Mouse (Mus musculus) lung, adult 2 months (tissue): ENCODE results near the gene Myo1g. TPM values are rescaled to one million over a fixed set of nuclear protein-coding genes. Genes with fewer than 3 reads are reported as not detected.
"Not testable (repeated sequence)": the region's sequence is repeated elsewhere in the genome, so short reads cannot be mapped to it uniquely, and the experiment has no call there.

Experiments used
- DNase-seq: peaks from one replicate; pipeline ENCODE4 v3.0.0; 2022
- H3K4me1 ChIP-seq: fragments of 200-500 bp; 2 replicates; pipeline ENCODE4 v1.6.1; 2011; ENCODE audit warnings: low read length; ENCODE audit not compliant: control insufficient read depth, insufficient read depth
- H3K4me3 ChIP-seq: fragments of 200-500 bp; replicated peaks from 2 replicates; pipeline ENCODE3; 2011; ENCODE audit warnings: low read depth, mild to moderate bottlenecking, control low read depth, low read length; ENCODE audit errors: extremely low read depth
- CTCF ChIP-seq: fragments of 200-500 bp; IDR thresholded peaks from 2 replicates; pipeline ENCODE4 v1.5.1; 2011; ENCODE audit warnings: mild to moderate bottlenecking, low read length, control low read depth; ENCODE audit not compliant: insufficient read depth
- POLR2A ChIP-seq: fragments of 200-500 bp; IDR thresholded peaks from 2 replicates; pipeline ENCODE4 v1.6.1; 2011; ENCODE audit warnings: low read depth, mild to moderate bottlenecking, control low read depth, low read length, borderline replicate concordance; ENCODE audit errors: extremely low read depth
- WGBS: fragments of 180-500 bp; shearing (Covaris S2); methylation state at CpG from one replicate; pipeline ENCODE4 v1.1.7; 2018; 5-methylcytosine and 5-hydroxymethylcytosine counted together
- polyA plus RNA-seq: library from polyadenylated mRNA; depleted of rRNA; stranded (reverse); fragments of >200 nt; gene quantifications from 2 replicates; pipeline ENCODE4 v1.2.3, GENCODE M21; 2012

The Myo1g gene
- polyA plus RNA-seq, 1 experiment = 52.3 TPM

DNA sequence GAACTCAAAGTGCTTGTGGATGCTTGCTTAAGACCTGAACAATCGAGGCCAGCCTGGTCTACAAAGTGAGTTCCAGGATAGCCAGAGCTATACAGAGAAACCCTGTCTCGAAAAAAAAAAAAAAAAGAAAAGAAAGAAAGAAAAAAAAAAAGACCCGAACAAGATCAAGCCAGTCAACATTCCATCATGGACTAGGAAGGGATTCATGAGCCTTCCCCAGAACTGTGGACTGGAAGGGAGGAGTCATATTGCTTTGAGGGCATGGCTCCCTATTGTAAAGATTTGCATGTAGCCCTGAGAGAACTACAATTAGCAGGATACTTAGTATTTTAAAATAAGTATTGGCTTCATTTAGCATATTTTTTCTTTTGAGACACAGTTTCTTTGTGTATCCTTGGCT, 23.9 kb upstream of the Myo1g start:
- no peak for TF ChIP-seq POLR2A
- TF ChIP-seq CTCF = no peak
- WGBS = 77% methylated on average over 3 of the region's 3 CpGs
- Histone ChIP-seq H3K4me3 (no peak overlapping the region), H3K4me1 (peaks cover 8% of the 10 kb centered on the region)
- DNase-seq = no peak

GRCm38 (mm10) chr11:6530746-6531145, 10.0 kb upstream of the Myo1g start:
- WGBS = 87% methylated on average over 3 of the region's 3 CpGs
- no peak for TF ChIP-seq CTCF
- no peak for TF ChIP-seq POLR2A
- no peak for DNase-seq

DNA sequence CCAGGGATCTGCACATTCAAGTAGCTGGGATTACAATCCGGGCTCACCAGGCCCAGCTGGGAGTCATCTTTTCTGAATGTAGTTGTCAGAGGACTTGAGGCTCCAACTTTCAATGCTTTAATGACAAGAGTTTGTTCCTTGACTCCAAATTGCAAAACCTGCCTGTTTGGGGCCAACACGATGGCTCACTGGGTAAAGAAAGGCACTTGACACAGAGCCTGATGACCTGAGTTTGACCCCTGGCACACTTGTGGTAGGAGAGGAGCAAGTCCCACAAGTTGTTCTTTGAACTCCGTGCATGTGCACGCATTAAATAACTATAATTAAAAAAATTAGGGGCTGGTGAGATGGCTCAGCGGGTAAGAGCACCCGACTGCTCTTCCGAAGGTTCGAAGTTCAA, 9.2 kb upstream of the Myo1g start:
- no peaks in the 10 kb centered on the region for H3K4me1 ChIP-seq
- TF ChIP-seq CTCF (no peak), POLR2A (no peak)
- no peak for DNase-seq
- no peak overlapping the region for H3K4me3 ChIP-seq
- WGBS = 78% methylated on average over 8 of the region's 8 CpGs

More at GRCm38 (mm10) chr11:6530746-6531145, 10.0 kb upstream of the Myo1g start:
- Histone ChIP-seq H3K4me3 (no peak overlapping the region), H3K4me1 (no peaks in the 10 kb centered on the region)

GRCm38 (mm10) chr11:6528186-6529006, 7.6 kb upstream of the Myo1g start:
- H3K4me1 ChIP-seq = no peaks in the 10 kb centered on the region
- WGBS = 1% methylated on average over 51 of the region's 51 CpGs
- peak; percentile 58 for TF ChIP-seq CTCF
- TF ChIP-seq POLR2A = peak; percentile 86; the same call in 1 of the 2 replicates
- DNase-seq = peak; percentile 98
- H3K4me3 ChIP-seq = peak overlapping the region; percentile 81

GRCm38 (mm10) chr11:6527256-6528185, 6.8 kb upstream of the Myo1g start:
- WGBS = 21% methylated on average over 10 of the region's 10 CpGs
- Histone ChIP-seq H3K4me1 (no peaks in the 10 kb centered on the region), H3K4me3 (peak overlapping the region; percentile 24)
- DNase-seq = no peak
- TF ChIP-seq CTCF = no peak
- no peak for TF ChIP-seq POLR2A

DNA sequence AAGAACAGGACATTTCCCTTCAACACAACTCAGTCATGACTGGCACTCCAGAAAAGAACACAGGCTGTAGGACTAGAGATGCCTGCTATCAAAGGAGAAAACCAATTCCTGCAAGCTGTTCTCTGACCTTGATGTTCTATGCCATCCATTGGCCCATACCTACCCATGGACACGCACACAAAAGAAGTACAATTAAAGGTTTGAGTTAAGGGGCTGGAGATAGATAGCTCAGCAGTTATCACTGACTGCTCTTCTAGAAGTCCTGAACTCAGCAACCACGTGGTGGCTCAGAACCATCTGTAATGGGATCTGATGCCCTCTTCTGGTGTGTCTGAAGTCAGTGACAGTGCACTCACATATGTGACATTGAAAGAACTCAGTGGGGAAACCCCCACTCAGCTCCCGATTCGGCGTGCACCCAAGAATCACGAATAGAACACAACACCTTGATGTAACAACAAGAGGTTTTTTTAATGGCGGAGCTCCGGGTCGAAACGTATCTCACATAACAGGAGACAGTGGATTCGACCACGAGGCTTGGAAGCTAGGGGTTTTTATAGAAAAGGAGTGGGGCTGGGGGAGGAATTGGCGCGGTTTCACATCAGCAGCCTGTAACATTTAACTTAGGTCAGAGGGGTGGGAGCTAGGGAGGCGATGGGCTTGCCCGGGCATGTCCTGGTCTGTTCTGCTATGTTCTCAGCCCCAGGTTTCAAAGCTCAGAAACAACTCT, 5.9 kb upstream of the Myo1g start:
- WGBS = 51% methylated on average over 14 of the region's 16 CpGs

DNA sequence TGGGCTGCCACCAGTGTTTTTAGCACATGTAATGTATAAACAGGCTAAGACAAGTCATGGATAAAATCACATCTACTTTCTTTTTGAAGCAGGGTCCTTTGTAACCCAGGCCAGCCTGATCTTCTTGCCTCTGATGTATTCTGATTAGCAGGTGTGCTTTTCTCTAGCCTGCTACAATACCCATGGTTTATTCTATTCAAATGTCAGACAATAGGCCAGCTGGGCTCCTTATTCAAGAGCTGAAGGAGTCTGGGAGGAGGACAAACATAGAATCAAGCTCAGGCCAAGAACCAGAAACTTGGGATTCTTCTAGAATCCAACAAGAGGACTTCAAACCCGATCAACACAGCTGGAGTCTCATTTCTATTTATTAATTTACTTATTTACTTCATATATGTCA, 4.5 kb upstream of the Myo1g start:
- Histone ChIP-seq H3K4me3 (no peak overlapping the region), H3K4me1 (no peaks in the 10 kb centered on the region)
- no peak for TF ChIP-seq POLR2A
- no peak for TF ChIP-seq CTCF
- WGBS = 85% methylated on average over 1 of the region's 1 CpGs
- no peak for DNase-seq

More for the DNA sequence above, 5.9 kb upstream of the Myo1g start:
- not testable (repeated sequence) for DNase-seq, H3K4me1 ChIP-seq, H3K4me3 ChIP-seq

DNA sequence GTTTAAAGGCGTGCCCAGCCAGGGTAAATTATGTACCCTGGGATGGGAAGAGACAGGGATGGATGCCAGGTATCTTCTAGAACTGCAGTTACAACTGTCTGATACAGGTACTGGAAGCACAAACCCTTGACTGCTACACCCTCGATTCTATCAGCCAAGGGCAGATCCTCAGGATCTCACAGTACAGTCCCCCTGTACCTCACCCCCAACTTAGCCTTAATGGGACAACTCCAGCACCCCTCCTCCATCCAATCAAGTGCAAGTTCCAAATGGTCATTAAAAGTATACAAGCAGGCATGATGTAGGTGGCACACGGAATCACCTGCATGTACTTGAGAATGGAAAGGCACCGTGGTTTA, 4.1 kb upstream of the Myo1g start:
- Histone ChIP-seq H3K4me1 (no peaks in the 10 kb centered on the region), H3K4me3 (no peak overlapping the region)
- DNase-seq = no peak
- 90% methylated on average over 4 of the region's 4 CpGs for WGBS
- no peak for TF ChIP-seq POLR2A
- no peak for TF ChIP-seq CTCF

- 91% methylated on average over 8 of the region's 8 CpGs for WGBS
- DNase-seq = no peak
- TF ChIP-seq POLR2A (no peak), CTCF (no peak)
- Histone ChIP-seq H3K4me3 (no peak overlapping the region), H3K4me1 (no peaks in the 10 kb centered on the region)
These were observed 3.6 kb upstream of the Myo1g start for GRCm38 (mm10) chr11:6524165-6524879.

GRCm38 (mm10) chr11:6523662-6524088, 2.9 kb upstream of the Myo1g start:
- no peak for TF ChIP-seq POLR2A
- TF ChIP-seq CTCF = no peak
- WGBS = 60% methylated on average over 1 of the region's 1 CpGs
- no peak for DNase-seq
- no peak overlapping the region for H3K4me3 ChIP-seq
- H3K4me1 ChIP-seq = no peaks in the 10 kb centered on the region
